11 mouse cellular contexts compared by ENCODE assay signal in genomic region chr3:60292142-60292541, GRCm38 (mm10).
DNase-seq lines count a peak whose midpoint lies in the region; ATAC-seq and TF ChIP-seq lines count a peak whose summit lies in the region.
"Had no signal": no experiment of that assay in that cellular context is flagged by ENCODE, and none has a peak within 500 bp of the region (broad histone marks: within the 10 kb centered on the region; RNA-seq: fewer than 3 reads in every experiment).

No protein-coding gene starts in this region.

- H3K9ac ChIP-seq in hindbrain, embryonic 14.5 days = no peak overlapping the region
- no peak overlapping the region for H3K9ac ChIP-seq in hindbrain, embryonic 11.5 days (ENCODE audit: low read depth, low read length)
- H3K9ac ChIP-seq in midbrain, postnatal 0 days (replicated peaks; ENCODE audit: low read length, poor library complexity, severe bottlenecking) = no peak overlapping the region

- no peak for DNase-seq in hindbrain, embryonic 14.5 days (ENCODE audit: low spot score)
- DNase-seq in hindbrain, embryonic 11.5 days (ENCODE audit: low spot score) = no peak
- DNase-seq in layer of hippocampus, adult 9-11 months = peak; percentile 72
- DNase-seq in midbrain, postnatal 0 days (ENCODE audit: low spot score) = peak; percentile 65
- no peak for DNase-seq in ovary, postnatal 36 days (ENCODE audit: low spot score)
- no peak for DNase-seq in kidney, adult 18-20 months
- DNase-seq: adrenal gland, adult 8-10 months; cerebellum, adult 9-11 months; kidney, adult 2 months had no signal

- H3K27me3 ChIP-seq in hindbrain, embryonic 14.5 days (ENCODE audit: control insufficient read depth, insufficient read depth, low read length) = no peaks in the 10 kb centered on the region
- H3K27me3 ChIP-seq in hindbrain, embryonic 11.5 days (ENCODE audit: control insufficient read depth, insufficient read depth, low read length) = no peaks in the 10 kb centered on the region
- no peaks in the 10 kb centered on the region for H3K27me3 ChIP-seq in midbrain, postnatal 0 days (ENCODE audit: insufficient read depth, low read length)
- H3K27me3 ChIP-seq: Patski had no signal

- H3K4me1 ChIP-seq in hindbrain, embryonic 14.5 days (replicated peaks; ENCODE audit: control insufficient read depth, insufficient read depth, low read length) = no peaks in the 10 kb centered on the region
- no peaks in the 10 kb centered on the region for H3K4me1 ChIP-seq in hindbrain, embryonic 11.5 days (replicated peaks; ENCODE audit: control insufficient read depth, insufficient read depth, low read length)
- H3K4me1 ChIP-seq in midbrain, postnatal 0 days (ENCODE audit: insufficient read depth, low read length) = no peaks in the 10 kb centered on the region

- peak; percentile 65 for ATAC-seq in hindbrain, embryonic 14.5 days (ENCODE audit: low FRiP score)
- no peak for ATAC-seq in hindbrain, embryonic 11.5 days (ENCODE audit: low FRiP score)
- 0 out of 2 replicates have a peak, but pooled peaks have one; percentile 35 for ATAC-seq in erythroblast, adult 5-6 weeks (replicated peaks; ENCODE audit: low FRiP score, poor library complexity, severe bottlenecking)
- ATAC-seq in midbrain, postnatal 0 days (ENCODE audit: low FRiP score) = peak; percentile 78

- TF ChIP-seq CTCF in midbrain, postnatal 0 days (IDR thresholded peaks at IDR 0.05) = no peak

- H3K4me2 ChIP-seq in hindbrain, embryonic 14.5 days (replicated peaks) = no peak overlapping the region
- H3K4me2 ChIP-seq in hindbrain, embryonic 11.5 days (replicated peaks; ENCODE audit: low read depth, low read length) = no peak overlapping the region
- no peak overlapping the region for H3K4me2 ChIP-seq in midbrain, postnatal 0 days (ENCODE audit: low read depth, low read length, poor library complexity, severe bottlenecking)

- WGBS in hindbrain, embryonic 14.5 days = 86% methylated on average over 2 of the region's 2 CpGs
- WGBS in hindbrain, embryonic 11.5 days = 83% methylated on average over 2 of the region's 2 CpGs
- WGBS in midbrain, postnatal 0 days = 83% methylated on average over 2 of the region's 2 CpGs

- H3K9me3 ChIP-seq in hindbrain, embryonic 14.5 days (ENCODE audit: control insufficient read depth, low read length) = no peaks in the 10 kb centered on the region
- no peaks in the 10 kb centered on the region for H3K9me3 ChIP-seq in hindbrain, embryonic 11.5 days (ENCODE audit: control insufficient read depth, low read length)
- H3K9me3 ChIP-seq in midbrain, postnatal 0 days (ENCODE audit: low read length) = no peaks in the 10 kb centered on the region

- H3K36me3 ChIP-seq in hindbrain, embryonic 14.5 days (replicated peaks; ENCODE audit: control insufficient read depth, insufficient read depth) = no peaks in the 10 kb centered on the region
- no peaks in the 10 kb centered on the region for H3K36me3 ChIP-seq in hindbrain, embryonic 11.5 days (ENCODE audit: control insufficient read depth, insufficient read depth, low read length)
- no peaks in the 10 kb centered on the region for H3K36me3 ChIP-seq in midbrain, postnatal 0 days (ENCODE audit: insufficient read depth, low read length)

- H3K4me3 ChIP-seq in hindbrain, embryonic 14.5 days (replicated peaks; ENCODE audit: low read length) = no peak overlapping the region
- H3K4me3 ChIP-seq in hindbrain, embryonic 11.5 days (ENCODE audit: low read depth, low read length) = no peak overlapping the region
- H3K4me3 ChIP-seq in midbrain, postnatal 0 days (ENCODE audit: low read depth, low read length) = no peak overlapping the region

- H3K27ac ChIP-seq in hindbrain, embryonic 14.5 days = no peak overlapping the region
- no peak overlapping the region for H3K27ac ChIP-seq in hindbrain, embryonic 11.5 days (ENCODE audit: low read depth, low read length)
- H3K27ac ChIP-seq in midbrain, postnatal 0 days (ENCODE audit: low read depth, low read length) = no peak overlapping the region

Comparison
In these comparisons a context has a peak if more than half of its experiments do, and no peak if none do; other contexts are left out.
1. DNase-seq: peak in layer of hippocampus, adult 9-11 months (single experiment) and midbrain, postnatal 0 days (single experiment); none in hindbrain, embryonic 14.5 days (single experiment), hindbrain, embryonic 11.5 days (single experiment), ovary, postnatal 36 days (single experiment) and kidney, adult 18-20 months (single experiment).